In genomic region chr8:120215416-120216141, GRCm38 (mm10) we compare ENCODE assay signal across 9 mouse cellular contexts. TPM values are rescaled to one million over a fixed set of nuclear protein-coding genes. Genes with fewer than 3 reads are reported as not detected.
DNase-seq lines count a peak whose midpoint lies in the region; ATAC-seq and TF ChIP-seq lines count a peak whose summit lies in the region.
"Had no signal": no experiment of that assay in that cellular context is flagged by ENCODE, and none has a peak within 500 bp of the region (broad histone marks: within the 10 kb centered on the region; RNA-seq: fewer than 3 reads in every experiment).

No protein-coding gene starts in this region.

- no peak for TF ChIP-seq EP300 in heart, postnatal 0 days (IDR thresholded peaks at IDR 0.05; ENCODE audit: low read depth)

- H3K4me2 ChIP-seq in kidney, embryonic 15.5 days: no peak overlapping the region
- H3K4me2 ChIP-seq in heart, postnatal 0 days (ENCODE audit: low read depth, low read length): no peak overlapping the region
- peak overlapping the region; percentile 95 for H3K4me2 ChIP-seq in myocyte (ENCODE audit: low read depth)

- no peaks in the 10 kb centered on the region for H3K9me3 ChIP-seq in kidney, embryonic 15.5 days (replicated peaks)
- no peaks in the 10 kb centered on the region for H3K9me3 ChIP-seq in heart, postnatal 0 days (replicated peaks; ENCODE audit: control insufficient read depth, low read length)

- H3K27me3 ChIP-seq in kidney, embryonic 15.5 days: peaks cover 8% of the 10 kb centered on the region; the same call in 1 of the 2 replicates
- no peaks in the 10 kb centered on the region for H3K27me3 ChIP-seq in heart, postnatal 0 days (ENCODE audit: control insufficient read depth, insufficient read depth, low read length)
- no peaks in the 10 kb centered on the region for H3K27me3 ChIP-seq in myocyte (ENCODE audit: control insufficient read depth, insufficient read depth, insufficient read length)

- no peak overlapping the region for H3K4me3 ChIP-seq in kidney, embryonic 15.5 days (replicated peaks)
- no peak overlapping the region for H3K4me3 ChIP-seq in heart, postnatal 0 days (ENCODE audit: low read depth, low read length)
- H3K4me3 ChIP-seq in myocyte: no peak overlapping the region

- H3ac ChIP-seq in myocyte (ENCODE audit: control insufficient read depth, insufficient read length): no peak overlapping the region

- ATAC-seq in kidney, embryonic 15.5 days (replicated peaks; ENCODE audit: low FRiP score): peak; percentile 75
- ATAC-seq in heart, postnatal 0 days (ENCODE audit: insufficient read depth, low read depth): no peak
- no peak for ATAC-seq in frontal cortex, adult (ENCODE audit: low TSS enrichment)

- no peak for DNase-seq in kidney, adult 11 months
- DNase-seq in brain, embryonic 14.5 days (ENCODE audit: low read depth): peak; percentile 52
- peak; percentile 49 for DNase-seq in heart, postnatal 0 days (ENCODE audit: low spot score)
- no peak for DNase-seq in thymus, postnatal 0 days (ENCODE audit: low spot score)
- no peak for DNase-seq in adrenal gland, postnatal 25 days

- no peak for TF ChIP-seq CTCF in brain, embryonic 14.5 days (IDR thresholded peaks at IDR 0.05; ENCODE audit: borderline replicate concordance, extremely low read depth, insufficient read depth, insufficient read length)
- TF ChIP-seq CTCF in heart, postnatal 0 days (IDR thresholded peaks at IDR 0.05; ENCODE audit: low read depth): no peak

- no peak overlapping the region for H3K9ac ChIP-seq in kidney, embryonic 15.5 days
- H3K9ac ChIP-seq in heart, postnatal 0 days (replicated peaks; ENCODE audit: low read depth, low read length): no peak overlapping the region; the same call in 1 of the 2 replicates
- H3K9ac ChIP-seq: liver, embryonic 14.5 days had no signal

- WGBS in kidney, embryonic 15.5 days: 20% methylated on average over 7 of the region's 7 CpGs
- WGBS in heart, postnatal 0 days: 45% methylated on average over 7 of the region's 7 CpGs

- H3K4me1 ChIP-seq in kidney, embryonic 15.5 days: peaks cover 55% of the 10 kb centered on the region
- peaks cover 27% of the 10 kb centered on the region for H3K4me1 ChIP-seq in heart, postnatal 0 days (ENCODE audit: control insufficient read depth, insufficient read depth)

- peak overlapping the region; percentile 66 for H3K27ac ChIP-seq in kidney, embryonic 15.5 days
- 0 out of 2 replicates have a peak overlapping the region, but pooled peaks have one; percentile 18 for H3K27ac ChIP-seq in heart, postnatal 0 days (ENCODE audit: low read depth)
- H3K27ac ChIP-seq: liver, embryonic 14.5 days had no signal

- H3K79me2 ChIP-seq in myocyte (ENCODE audit: control insufficient read depth, insufficient read depth): no peaks in the 10 kb centered on the region

- no peaks in the 10 kb centered on the region for H3K36me3 ChIP-seq in kidney, embryonic 15.5 days
- H3K36me3 ChIP-seq in heart, postnatal 0 days (replicated peaks; ENCODE audit: control insufficient read depth, insufficient read depth, low read length): no peaks in the 10 kb centered on the region
- no peaks in the 10 kb centered on the region for H3K36me3 ChIP-seq in myocyte (ENCODE audit: control insufficient read depth, insufficient read depth)

- no peak for TF ChIP-seq POLR2A in brain, embryonic 14.5 days (IDR thresholded peaks at IDR 0.05; ENCODE audit: borderline replicate concordance, extremely low read depth, insufficient read depth, insufficient read length, poor library complexity, severe bottlenecking)
- peak; percentile 55 for TF ChIP-seq POLR2A in myocyte (IDR thresholded peaks at IDR 0.05; ENCODE audit: insufficient read length, low read depth)

TF ChIP-seq in myocyte, 11 proteins besides CTCF, POLR2A, EP300 and RAD21:
- TF ChIP-seq POLR2AphosphoS2 (IDR thresholded peaks at IDR 0.05; ENCODE audit: insufficient read length, low read depth): peak; percentile 59
- TF ChIP-seq MAX (IDR thresholded peaks at IDR 0.05; ENCODE audit: low read depth): no peak
- no peak for TF ChIP-seq E2F4 (IDR thresholded peaks at IDR 0.05; ENCODE audit: insufficient read depth)
- peak; percentile 54 for TF ChIP-seq TCF12 (IDR thresholded peaks at IDR 0.05; ENCODE audit: insufficient read depth, poor library complexity, severe bottlenecking)
- no peak for TF ChIP-seq REST (IDR thresholded peaks at IDR 0.05; ENCODE audit: insufficient read depth, insufficient read length)
- TF ChIP-seq TCF3 (IDR thresholded peaks at IDR 0.05; ENCODE audit: insufficient read length, low read depth): peak; percentile 29
- TF ChIP-seq SRF (IDR thresholded peaks at IDR 0.05; ENCODE audit: control insufficient read depth, insufficient read length, low read depth): no peak
- TF ChIP-seq USF1 (IDR thresholded peaks at IDR 0.05; ENCODE audit: low read depth): no peak
- no peak for TF ChIP-seq CEBPB (IDR thresholded peaks at IDR 0.05; ENCODE audit: insufficient read depth, poor library complexity, severe bottlenecking)
- peak in 2 of 3 experiments; percentile 91 to 95 for TF ChIP-seq MYOD1 (IDR thresholded peaks at IDR 0.05; ENCODE audit: control insufficient read depth in 1 of 3, insufficient read length in 2 of 3, low read depth in 2 of 3)
- TF ChIP-seq MYOG (IDR thresholded peaks at IDR 0.05; ENCODE audit: control insufficient read depth in 1 of 3, insufficient read depth in 1 of 3, insufficient read length in 2 of 3, low read depth in 2 of 3): peak; percentile 80 to 98 (median 84)

RNA-seq across cellular contexts. Expression of gene Gse1, which starts 12.7 kb away (rescaled TPM):
- polyA plus RNA-seq in kidney, embryonic 15.5 days (2015; fragmentation: Nextera tagmentation; extraction: Ambion mirVana): 8.3 and 10.0 TPM in 2 replicates
- polyA plus RNA-seq in brain, embryonic 14.5 days (2012; rRNA removed): 70.3 and 70.4 TPM in 2 replicates
- total RNA-seq in heart, postnatal 0 days (2014; rRNA removed; ENCODE audit: low replicate concordance): 18.7 and 30.8 TPM in 2 replicates
- 4.1 and 5.4 TPM in 2 replicates for polyA plus RNA-seq in heart, postnatal 0 days (2015; fragmentation: Nextera tagmentation; extraction: Ambion mirVana)
- 14.7 TPM for polyA plus RNA-seq in myocyte (2012; fragmentation: generic; extraction: Trizol)
- 26.3 and 35.9 TPM in 2 replicates for polyA plus RNA-seq in thymus, postnatal 0 days (2015; fragmentation: Nextera tagmentation; extraction: Ambion mirVana)
- total RNA-seq in adrenal gland, postnatal 25 days (2021): 40.1 and 48.8 TPM in 2 replicates

RNA-seq across cellular contexts. Expression of gene Fam92b, which starts 38.3 kb away (rescaled TPM):
- polyA plus RNA-seq in kidney, embryonic 15.5 days (2015; fragmentation: Nextera tagmentation; extraction: Ambion mirVana): 0.13 TPM in 1 of 2 replicates, not detected in the other
- 1.3 and 1.7 TPM in 2 replicates for polyA plus RNA-seq in brain, embryonic 14.5 days (2012; rRNA removed)
- not detected in 2 replicates for total RNA-seq in heart, postnatal 0 days (2014; rRNA removed; ENCODE audit: low replicate concordance)
- 0.44 TPM in 1 of 2 replicates, not detected in the other for polyA plus RNA-seq in heart, postnatal 0 days (2015; fragmentation: Nextera tagmentation; extraction: Ambion mirVana)
- polyA plus RNA-seq in myocyte (2012; fragmentation: generic; extraction: Trizol): not detected
- 0.21 and 0.34 TPM in 2 replicates for polyA plus RNA-seq in thymus, postnatal 0 days (2015; fragmentation: Nextera tagmentation; extraction: Ambion mirVana)
- 1.6 TPM in 1 of 2 replicates, not detected in the other for total RNA-seq in adrenal gland, postnatal 25 days (2021)
- polyA plus RNA-seq: liver, embryonic 14.5 days had no signal

Comparison
In these comparisons a context has a peak if more than half of its experiments do, and no peak if none do; other contexts are left out.
1. DNase-seq: peak in brain, embryonic 14.5 days (single experiment) and heart, postnatal 0 days (single experiment); none in kidney, adult 11 months (single experiment), thymus, postnatal 0 days (single experiment) and adrenal gland, postnatal 25 days (single experiment).